Mouse (Mus musculus) embryonic fibroblast, embryonic 13.5 days (primary cell): ENCODE results near the gene Nell2. TPM values are rescaled to one million over a fixed set of nuclear protein-coding genes. Genes with fewer than 3 reads are reported as not detected.

ENCODE experiments used
- H3K27ac ChIP-seq: 2 replicates; pipeline ENCODE4 v1.5.1; 2012; ENCODE audit warnings: low read length, control low read depth, inconsistent platforms; ENCODE audit not compliant: insufficient read depth
- H3K4me1 ChIP-seq: 2 replicates; pipeline ENCODE4 v1.6.1; 2011; ENCODE audit warnings: low read length; ENCODE audit not compliant: control insufficient read depth, insufficient read depth
- H3K4me3 ChIP-seq: 2 replicates; pipeline ENCODE4 v1.5.1; 2011; ENCODE audit warnings: mild to moderate bottlenecking, control low read depth, low read length; ENCODE audit not compliant: insufficient read depth
- CTCF ChIP-seq: IDR thresholded peaks from 2 replicates; pipeline ENCODE4 v1.5.1; 2011; ENCODE audit warnings: mild to moderate bottlenecking, control low read depth, low read length, moderate library complexity, borderline replicate concordance; ENCODE audit not compliant: insufficient read depth
- POLR2A ChIP-seq: IDR thresholded peaks from 2 replicates; pipeline ENCODE4 v1.6.1; 2011; ENCODE audit warnings: low read depth, mild to moderate bottlenecking, control low read depth, low read length, moderate library complexity
- polyA plus RNA-seq: library from polyadenylated mRNA; stranded (reverse); fragments of >200 nt; gene quantifications from 2 replicates; pipeline ENCODE4 v1.2.4, GENCODE M21; 2011; ENCODE audit warnings: low read depth; ENCODE audit not compliant: missing spikeins, insufficient read length

Nell2 gene
- 3.1 and 4.2 TPM in 2 replicates for polyA plus RNA-seq

DNA sequence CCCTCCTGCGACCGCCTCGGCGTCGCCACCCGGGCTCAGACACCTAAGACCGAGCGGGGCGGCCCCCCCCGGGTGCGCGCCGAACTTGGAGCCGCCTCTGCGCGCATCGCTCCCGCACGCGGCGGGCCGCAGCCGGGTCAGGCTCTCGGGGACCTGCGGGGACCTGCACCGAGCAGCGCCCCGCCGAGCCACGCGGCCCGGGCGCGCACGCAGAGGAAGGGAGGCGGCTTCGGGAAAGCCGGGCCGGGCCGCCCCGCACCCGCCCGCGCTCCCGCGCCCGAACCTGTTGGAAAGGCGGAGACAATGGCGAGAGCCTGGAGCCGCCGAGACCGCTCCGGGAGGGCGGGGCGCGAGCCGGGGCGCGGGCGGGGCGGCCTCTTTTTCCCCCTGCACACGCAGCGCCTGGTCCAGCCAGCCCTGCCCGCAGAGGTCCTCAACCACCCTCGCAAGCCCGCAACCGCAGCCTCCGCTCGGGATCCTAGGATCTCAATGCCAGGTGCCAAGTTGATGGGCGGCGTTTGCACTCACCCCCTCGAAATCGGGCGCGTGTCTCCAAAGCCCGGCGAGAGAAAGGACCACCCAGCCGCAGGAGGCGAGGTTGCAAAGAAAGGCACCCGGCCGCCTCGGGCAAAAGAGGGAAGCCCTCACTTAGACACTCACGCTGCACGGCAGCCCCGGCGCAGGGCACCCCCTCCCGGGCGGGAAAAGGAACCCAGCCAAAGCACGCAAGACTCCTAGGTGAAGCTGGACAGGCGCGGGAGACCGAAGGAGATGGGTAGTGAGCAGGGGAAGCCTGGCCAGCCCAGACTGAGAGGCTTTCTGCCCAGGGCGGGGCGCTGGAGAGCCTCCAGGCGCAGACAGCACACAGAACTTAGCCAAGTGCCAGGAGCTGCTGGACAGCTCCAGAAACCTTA is at the start of gene Nell2:
Gene Nell2, minus strand, starts transcription at position 612 of the 914 bp plus-strand sequence.
- no peak for TF ChIP-seq POLR2A
- no peak for TF ChIP-seq CTCF
- H3K4me1 ChIP-seq: no peaks in the 10 kb centered on the region; the same call in 1 of the 2 replicates
- H3K4me3 ChIP-seq: peak within 1 kb of the TSS; percentile 36
- H3K27ac ChIP-seq: no peak within 1 kb of the TSS

DNA sequence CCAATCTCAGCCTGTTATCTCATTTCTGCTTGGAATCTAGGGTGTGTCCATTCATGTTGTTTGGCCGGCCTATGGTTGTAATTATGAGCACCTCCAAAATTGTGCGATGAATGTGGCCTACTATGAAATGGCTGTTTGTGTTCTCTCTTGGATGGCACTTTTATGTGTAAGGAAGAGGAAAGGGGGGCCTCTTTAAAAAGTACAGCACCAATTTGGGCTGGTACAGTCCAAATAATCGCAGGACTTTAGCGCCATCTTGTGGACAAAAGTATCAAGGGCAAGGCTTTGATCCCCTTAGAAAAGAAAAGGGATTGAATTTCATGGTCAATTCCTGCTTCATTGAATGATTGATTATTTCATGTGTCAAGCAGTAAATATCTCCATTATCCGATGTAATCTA is 46.3 kb upstream of the Nell2 start:
- Histone ChIP-seq H3K4me3 (no peak overlapping the region), H3K4me1 (no peaks in the 10 kb centered on the region), H3K27ac (no peak overlapping the region)
- TF ChIP-seq POLR2A (no peak), CTCF (no peak)

DNA sequence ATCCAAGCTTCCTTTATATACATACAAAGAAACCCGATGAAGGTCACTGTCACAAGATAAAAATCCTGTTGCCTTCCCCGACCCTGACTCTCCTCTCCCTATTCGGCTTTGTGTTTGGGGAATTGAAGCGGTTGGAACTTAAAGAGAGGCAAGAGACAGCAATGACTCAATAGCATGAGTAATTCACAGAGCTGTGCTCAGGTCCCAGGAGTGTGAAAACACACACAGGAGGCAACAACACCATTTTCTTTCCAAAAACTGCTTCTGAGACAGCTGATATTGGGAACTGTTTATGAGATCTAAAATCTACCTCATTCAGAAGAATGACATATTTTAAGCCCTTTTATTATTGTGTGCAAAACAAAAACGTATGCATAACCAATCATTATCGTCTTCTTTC is 41.2 kb upstream of the Nell2 start:
- TF ChIP-seq CTCF (no peak), POLR2A (no peak)
- no peak overlapping the region for H3K4me3 ChIP-seq
- no peak overlapping the region for H3K27ac ChIP-seq

DNA sequence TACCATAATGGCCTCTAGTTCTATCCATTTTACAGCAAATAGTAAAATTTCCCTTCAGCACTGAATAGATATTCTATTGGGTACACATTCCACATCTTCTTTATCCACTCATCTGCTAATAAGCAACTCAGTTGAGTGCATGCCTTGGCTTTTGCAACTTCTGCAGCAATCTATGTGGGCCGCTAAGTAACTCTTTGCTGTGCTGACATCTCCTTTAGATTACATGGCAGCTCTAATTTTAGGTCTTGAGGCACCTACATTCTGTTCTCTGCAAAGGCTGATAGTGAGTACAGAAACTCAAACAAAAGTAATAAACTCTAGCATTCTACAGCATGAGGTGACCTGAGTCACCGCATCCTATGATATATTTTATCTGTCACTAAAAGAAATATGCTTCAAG is 36.8 kb upstream of the Nell2 start:
- Histone ChIP-seq H3K4me3 (no peak overlapping the region), H3K4me1 (no peaks in the 10 kb centered on the region), H3K27ac (no peak overlapping the region)
- TF ChIP-seq CTCF: no peak
- TF ChIP-seq POLR2A: no peak

More for the DNA sequence above, 41.2 kb upstream of the Nell2 start:
- no peaks in the 10 kb centered on the region for H3K4me1 ChIP-seq

DNA sequence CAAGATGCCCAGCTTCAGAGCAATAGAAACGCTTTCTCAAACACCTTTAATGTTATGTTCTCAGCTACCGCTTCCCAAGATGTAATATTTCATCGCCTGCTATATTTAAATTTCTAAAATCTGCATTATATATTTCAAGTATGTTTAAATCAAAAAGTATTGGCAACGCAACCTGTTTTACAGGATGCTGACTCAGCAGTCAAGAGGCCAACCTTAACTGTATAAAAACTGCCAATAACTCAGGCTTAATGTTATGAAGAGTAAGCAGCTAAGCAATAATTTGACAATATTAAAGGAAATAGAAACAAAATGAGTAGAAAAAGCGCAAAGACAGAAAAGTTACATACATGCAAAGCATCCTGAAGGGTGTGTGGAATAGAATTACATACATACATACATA is 32.9 kb upstream of the Nell2 start:
- Histone ChIP-seq H3K4me1 (no peaks in the 10 kb centered on the region), H3K4me3 (no peak overlapping the region), H3K27ac (no peak overlapping the region)
- TF ChIP-seq POLR2A (no peak), CTCF (no peak)

DNA sequence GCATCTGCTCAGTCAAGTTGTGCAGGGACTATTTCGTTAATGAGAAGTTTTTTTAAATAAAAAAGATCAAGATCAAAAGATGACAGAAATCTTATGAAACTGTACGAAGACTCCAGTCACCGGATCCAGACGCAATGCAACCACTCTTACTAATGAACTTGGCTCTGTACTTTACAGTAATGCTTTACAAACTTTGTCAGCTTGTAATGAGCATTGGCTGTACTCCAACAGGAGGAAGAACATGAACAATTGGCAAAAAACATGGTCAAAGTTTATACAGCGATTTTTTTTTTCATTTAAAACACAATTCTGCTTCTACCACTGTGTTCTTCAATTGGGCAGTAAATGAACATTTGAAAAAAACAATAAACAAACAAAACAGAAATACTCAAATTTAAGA is 21.7 kb upstream of the Nell2 start:
- TF ChIP-seq CTCF: no peak
- TF ChIP-seq POLR2A: no peak
- Histone ChIP-seq H3K27ac (no peak overlapping the region), H3K4me3 (no peak overlapping the region), H3K4me1 (no peaks in the 10 kb centered on the region)

DNA sequence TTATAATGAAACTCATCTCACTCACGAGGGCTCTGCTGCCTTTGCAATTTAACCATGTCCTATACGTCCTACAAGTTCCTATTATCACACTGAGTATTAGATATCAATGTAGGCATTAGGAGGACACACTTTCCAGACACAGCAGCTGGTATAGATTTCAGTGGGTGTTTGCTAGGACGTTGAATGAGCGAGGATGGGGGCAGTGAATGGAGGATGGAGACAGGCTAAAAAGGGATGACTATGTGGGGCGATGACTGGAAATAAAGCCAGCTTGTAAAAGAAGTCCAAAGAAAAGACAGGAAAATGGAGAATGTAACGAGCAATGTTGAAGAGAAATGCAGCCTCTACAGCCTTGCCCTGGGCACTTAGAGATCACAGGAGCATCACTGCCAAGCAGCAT is 14.3 kb upstream of the Nell2 start:
- TF ChIP-seq CTCF (no peak), POLR2A (no peak)
- no peak overlapping the region for H3K27ac ChIP-seq
- H3K4me1 ChIP-seq: no peaks in the 10 kb centered on the region
- no peak overlapping the region for H3K4me3 ChIP-seq

DNA sequence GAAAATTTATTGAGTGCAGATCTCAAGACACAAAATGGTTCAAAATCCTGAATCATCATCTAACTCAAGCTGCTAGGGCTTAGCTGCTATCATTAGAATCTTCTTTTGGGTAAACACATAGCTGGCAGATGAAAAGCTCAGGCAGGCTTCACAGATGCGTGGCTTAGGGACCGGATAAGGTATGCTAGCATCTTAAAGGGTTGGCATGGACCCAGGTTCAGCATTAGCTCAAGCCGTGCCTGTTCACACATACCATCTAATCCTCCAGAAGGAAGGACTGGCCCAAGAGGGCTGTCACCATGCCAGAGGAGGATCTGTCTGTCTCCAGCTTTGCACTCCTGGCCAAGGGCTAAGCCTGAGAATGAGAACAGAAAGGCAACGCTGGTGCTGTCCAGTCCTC is 8.4 kb upstream of the Nell2 start:
- TF ChIP-seq CTCF: no peak
- TF ChIP-seq POLR2A: no peak
- H3K27ac ChIP-seq: no peak overlapping the region
- no peak overlapping the region for H3K4me3 ChIP-seq
- no peaks in the 10 kb centered on the region for H3K4me1 ChIP-seq

DNA sequence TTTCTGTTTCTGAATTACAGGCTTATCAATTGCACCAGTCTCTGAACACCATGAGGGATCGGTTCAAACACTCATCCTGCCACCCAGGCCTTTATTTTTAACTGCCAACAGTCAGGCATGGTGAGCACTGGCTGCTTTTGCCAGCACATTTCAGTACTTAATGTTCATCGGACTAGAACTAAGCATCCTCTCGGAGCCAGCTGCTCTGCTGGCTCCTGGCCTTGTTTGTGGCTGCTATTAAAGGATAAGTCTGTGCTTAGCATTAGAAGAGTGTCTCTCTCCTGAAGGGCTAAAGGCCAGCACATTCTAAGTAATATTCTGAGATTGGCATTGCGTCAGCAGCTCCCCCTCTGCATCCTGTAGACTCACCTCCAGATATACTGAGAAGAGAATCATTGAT is 7.9 kb upstream of the Nell2 start:
- Histone ChIP-seq H3K4me1 (no peaks in the 10 kb centered on the region), H3K4me3 (no peak overlapping the region), H3K27ac (no peak overlapping the region)
- TF ChIP-seq POLR2A (no peak), CTCF (no peak)

DNA sequence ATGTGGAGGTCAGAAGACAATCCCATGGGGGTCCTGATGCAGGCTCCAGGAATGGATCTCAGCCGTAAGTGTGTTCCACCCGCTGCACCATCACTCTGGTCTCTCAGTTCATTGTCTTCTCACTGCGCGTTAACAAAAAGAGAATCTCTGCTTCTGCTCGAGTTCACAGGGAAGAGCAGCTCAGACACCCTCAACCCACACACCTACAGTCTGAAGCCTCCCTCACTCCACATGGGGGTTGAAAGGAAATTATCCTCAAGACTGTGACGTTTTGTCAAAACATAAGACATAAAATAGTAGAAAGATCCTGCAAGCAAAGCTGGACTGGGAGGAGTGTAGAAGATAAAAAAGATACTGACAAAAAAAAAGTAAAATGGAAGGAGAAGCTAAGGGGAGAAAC is 6.3 kb upstream of the Nell2 start:
- TF ChIP-seq POLR2A: no peak
- TF ChIP-seq CTCF: no peak
- no peak overlapping the region for H3K4me3 ChIP-seq
- no peak overlapping the region for H3K27ac ChIP-seq
- H3K4me1 ChIP-seq: no peaks in the 10 kb centered on the region
